Mouse (Mus musculus): ENCODE data around the gene Entr1.

Gene Entr1

DNA sequence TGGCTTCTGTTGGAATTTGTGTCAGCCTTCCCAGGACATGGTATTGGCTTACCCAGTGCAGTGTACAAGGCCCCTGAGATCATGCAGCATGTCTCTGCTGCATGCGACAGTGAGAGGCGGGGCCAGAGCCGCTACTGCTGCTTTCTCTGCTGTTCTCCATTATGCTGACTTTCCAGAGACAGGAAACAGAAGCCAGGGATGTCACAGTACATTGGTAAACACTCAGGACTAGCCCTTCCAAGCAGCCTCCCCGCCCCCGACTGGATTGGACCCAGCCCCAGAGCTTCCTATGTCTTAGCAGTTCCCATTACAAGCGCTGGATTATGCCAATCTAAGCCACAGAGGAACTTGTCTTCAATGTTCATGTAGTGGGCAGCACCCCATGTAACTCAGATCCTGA lies 40.9 kb downstream of the Entr1 start:
- no peak for DNase-seq (ENCODE audit: low spot score)

DNA sequence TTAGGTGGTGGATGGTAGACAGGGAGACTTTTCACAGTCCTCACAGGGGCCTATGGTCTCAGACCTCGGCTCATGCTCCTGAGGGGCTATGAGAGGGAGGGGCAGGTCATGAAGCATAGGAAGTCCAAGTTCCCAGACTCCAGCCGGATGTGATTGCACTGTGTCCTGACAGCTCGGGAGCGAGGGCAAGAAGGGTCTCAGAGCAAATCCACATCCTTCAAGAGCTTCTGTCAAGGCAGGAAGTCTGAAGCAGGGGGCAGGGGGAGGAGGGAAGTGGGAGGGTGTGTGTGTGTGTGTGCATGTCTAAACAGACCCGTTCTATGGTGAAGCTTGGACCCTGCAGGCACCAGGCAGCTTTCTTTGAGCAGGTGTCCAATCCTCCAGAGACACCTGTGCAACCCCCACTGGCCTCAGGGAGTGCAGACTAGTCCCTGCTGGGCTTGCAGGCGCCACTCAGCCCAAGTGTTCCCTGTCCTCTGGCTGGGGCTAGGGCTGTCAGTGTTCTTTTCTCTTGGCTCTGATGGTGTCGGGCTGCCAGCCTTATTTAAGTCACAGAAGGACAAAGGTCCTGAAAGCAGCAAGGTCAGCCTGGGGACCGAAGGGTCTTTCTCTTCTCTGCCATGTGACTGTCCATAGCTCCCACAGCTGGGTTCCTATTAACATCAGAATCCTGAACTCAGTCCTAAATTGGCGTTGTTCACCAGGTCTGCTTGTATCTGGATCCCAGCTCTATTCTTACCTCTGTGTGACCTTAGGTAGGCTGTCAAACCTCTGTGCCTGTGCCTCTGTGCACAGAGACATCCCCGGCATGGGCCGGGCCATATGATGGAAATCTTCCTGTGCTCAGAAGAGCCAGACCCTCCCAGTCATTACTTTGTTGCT lies 46.3 kb downstream of the Entr1 start:
- no peak for DNase-seq (ENCODE audit: low spot score)

DNA sequence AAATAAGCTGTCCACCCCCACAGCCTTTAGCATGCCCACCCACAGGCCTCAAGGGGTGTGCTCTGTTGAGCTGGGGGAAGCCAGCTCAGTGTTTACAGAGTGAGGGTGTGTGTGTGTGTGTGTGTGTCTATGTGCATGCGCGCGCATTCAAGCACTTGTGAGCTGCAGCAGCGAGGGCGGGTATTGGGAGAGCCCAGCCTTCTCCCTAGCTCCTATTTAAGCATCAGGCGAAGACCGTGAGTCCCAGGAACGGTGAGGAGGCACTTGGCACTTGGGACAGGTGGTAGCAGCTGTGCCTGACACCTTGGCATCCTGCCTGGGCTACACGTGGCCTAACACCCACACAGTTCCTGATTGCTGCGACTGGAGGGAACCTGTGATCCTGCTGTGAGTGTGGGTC lies 47.1 kb downstream of the Entr1 start:
- DNase-seq (ENCODE audit: low spot score), result no peak

DNA sequence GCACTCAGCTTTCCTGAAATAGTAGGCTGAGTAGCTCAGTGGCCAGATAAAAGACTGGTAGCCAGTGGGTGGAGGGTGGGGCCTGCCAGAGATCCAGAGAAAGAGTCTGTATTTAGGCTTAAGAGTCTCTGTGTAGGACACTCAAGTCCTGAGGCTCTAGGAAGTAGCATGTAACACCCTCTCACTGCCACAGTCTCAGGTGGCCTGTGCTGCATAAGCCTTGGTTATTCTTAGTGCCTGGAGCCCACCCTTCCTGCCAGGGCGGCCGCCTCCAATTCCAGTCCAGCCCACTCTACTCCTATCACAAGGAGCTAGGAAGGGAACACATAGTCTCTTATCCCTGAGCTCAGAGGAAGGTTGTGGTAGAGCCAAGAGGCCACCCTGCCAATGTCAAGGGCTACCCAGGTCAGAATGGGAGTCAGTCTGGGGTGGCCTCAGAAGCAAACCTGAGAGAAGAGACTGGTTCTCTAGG lies 47.6 kb downstream of the Entr1 start:
- no peak for DNase-seq (ENCODE audit: low spot score)

DNA sequence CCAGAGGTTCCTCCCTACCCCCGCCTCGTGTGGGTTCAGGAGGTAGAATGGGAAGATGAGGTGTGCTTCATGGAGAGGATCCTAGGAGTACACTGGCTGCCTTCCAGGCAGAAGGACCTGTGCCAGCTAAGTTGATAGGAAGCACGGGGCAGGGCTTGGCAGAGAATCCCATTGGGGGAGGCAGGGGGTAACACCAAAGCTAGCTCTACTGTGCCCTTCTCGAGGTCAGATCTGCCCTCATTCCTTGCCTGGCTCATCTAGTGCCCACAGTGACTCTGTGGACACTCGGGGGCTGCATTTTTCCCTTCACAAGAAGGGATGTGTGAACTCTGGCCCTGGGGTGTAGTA lies 49.9 kb downstream of the Entr1 start:
- DNase-seq (ENCODE audit: low spot score), result no peak

DNA sequence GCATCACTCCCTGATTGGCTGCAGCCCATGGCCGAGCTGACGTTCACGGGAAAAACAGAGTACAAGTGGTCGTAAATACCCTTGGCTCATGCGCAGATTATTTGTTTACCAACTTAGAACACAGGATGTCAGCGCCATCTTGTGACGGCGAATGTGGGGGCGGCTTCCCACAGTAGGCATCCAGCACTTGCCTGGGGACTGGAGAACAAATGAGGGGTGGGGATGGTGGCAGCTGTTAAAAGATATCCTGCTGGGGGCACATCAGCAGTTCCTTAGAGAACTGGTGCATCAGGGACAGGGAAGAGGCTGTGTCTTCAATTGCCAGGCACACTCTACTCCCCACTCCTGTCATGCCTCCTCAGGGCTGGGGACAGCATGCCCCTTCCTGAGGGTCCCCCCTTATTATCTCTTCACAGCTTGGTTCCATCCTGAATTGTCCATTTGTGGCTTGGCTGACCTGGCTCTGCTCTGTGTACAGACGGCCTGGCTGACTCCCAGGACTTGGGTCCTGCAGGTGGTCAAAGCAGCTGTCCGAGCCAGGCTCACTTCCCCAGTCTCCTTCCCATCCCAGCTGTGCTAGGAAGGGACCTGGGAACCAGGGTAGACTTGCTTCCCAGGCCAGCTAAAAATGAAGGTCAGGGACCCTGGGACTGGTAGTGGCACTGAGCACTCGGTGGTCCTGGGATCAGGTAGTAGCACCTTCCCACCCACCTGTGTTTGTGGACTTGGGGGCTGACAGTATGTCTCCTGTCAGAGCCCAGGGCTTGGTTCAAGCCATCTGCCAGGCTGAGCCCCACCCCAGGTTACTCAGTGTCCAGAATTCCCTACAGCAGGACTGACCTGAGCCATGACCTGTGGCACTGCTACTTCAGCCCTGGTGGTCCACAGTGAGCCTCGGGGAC lies 50.6 kb downstream of the Entr1 start:
- DNase-seq (ENCODE audit: low spot score), result no peak

Data from embryo, embryonic 10 days (tissue).